Mouse (Mus musculus): ENCODE data around the gene Cped1. TPM values are rescaled to one million over a fixed set of nuclear protein-coding genes. Genes with fewer than 3 reads are reported as not detected.

Cped1 gene
- polyA plus RNA-seq (2015; fragmentation: Nextera tagmentation; extraction: Ambion mirVana), result 11.0 and 11.2 TPM in 2 replicates

DNA sequence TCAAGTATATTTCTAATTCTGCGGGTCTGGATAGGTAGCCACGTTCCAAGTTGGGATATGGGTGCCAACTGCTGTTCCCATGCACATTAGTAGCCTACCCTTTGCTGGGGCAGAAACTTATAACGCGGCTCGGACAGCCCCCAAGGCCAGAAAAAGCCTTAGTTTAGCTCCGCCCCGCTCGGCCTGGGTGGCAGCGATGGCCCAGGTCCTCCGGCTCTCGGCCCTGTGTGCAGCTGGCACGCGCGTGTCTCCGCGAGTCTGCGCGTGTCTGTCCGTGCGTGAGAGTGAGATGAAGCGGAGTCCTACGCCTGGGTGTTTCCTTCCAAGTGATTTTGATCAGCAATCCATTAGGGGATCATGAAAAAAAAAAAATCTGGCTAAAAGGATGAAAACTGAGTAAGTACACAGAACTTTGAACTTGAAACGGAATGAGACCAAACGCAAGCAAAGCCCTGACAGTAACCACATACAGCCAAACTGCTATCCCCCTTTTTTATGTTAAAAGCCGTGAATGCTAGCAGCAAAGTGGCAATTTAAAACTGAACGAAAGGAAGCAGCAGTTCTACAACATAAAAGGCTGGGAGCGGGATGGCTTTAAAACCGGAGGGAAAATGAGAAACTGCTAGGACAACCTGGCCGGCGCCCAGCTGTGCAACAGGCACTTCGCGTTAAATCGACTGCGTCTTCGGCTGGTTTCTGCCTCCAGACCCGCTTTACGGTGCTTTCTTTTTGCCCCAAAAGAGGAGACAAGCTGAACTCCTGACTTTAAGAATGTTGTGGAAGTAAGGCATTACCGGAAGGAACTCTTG, at the start of gene Cped1:
Gene Cped1 (plus strand): TSS at position 185 of the 809 bp plus-strand sequence.
- peak within 1 kb of the TSS; percentile 90 for H3K4me2 ChIP-seq (replicated peaks; ENCODE audit: low read depth)
- ATAC-seq, result peak; percentile 60; the same call in 1 of the 2 replicates
- peak within 1 kb of the TSS; percentile 37 for H3K4me3 ChIP-seq (ENCODE audit: low read depth, low read length)
- H3K4me1 ChIP-seq (replicated peaks; ENCODE audit: control insufficient read depth, insufficient read depth, low read length), result no peaks in the 10 kb centered on the region
- no peaks in the 10 kb centered on the region for H3K36me3 ChIP-seq (ENCODE audit: control insufficient read depth, insufficient read depth)
- H3K9ac ChIP-seq (ENCODE audit: low read depth, low read length), result peak within 1 kb of the TSS; percentile 41
- H3K9me3 ChIP-seq (ENCODE audit: control insufficient read depth), result no peaks in the 10 kb centered on the region
- WGBS, result under 1% methylated on average over 38 of the region's 38 CpGs
- TF ChIP-seq CTCF (IDR thresholded peaks at IDR 0.05; ENCODE audit: low read depth), result no peak
- peak within 1 kb of the TSS; percentile 16 for H3K27ac ChIP-seq (ENCODE audit: low read depth, low read length)
- H3K27me3 ChIP-seq (replicated peaks; ENCODE audit: control insufficient read depth, insufficient read depth, low read length), result no peaks in the 10 kb centered on the region

- Histone ChIP-seq H3K9ac (ENCODE audit: low read depth, low read length) (no peak overlapping the region), H3K4me1 (replicated peaks; ENCODE audit: control insufficient read depth, insufficient read depth, low read length) (no peaks in the 10 kb centered on the region), H3K27ac (ENCODE audit: low read depth, low read length) (no peak overlapping the region), H3K27me3 (replicated peaks; ENCODE audit: control insufficient read depth, insufficient read depth, low read length) (no peaks in the 10 kb centered on the region), H3K9me3 (ENCODE audit: control insufficient read depth) (no peaks in the 10 kb centered on the region), H3K4me3 (ENCODE audit: low read depth, low read length) (no peak overlapping the region), H3K36me3 (ENCODE audit: control insufficient read depth, insufficient read depth) (no peaks in the 10 kb centered on the region), H3K4me2 (replicated peaks; ENCODE audit: low read depth) (no peak overlapping the region)
- ATAC-seq, result peak; percentile 82
- TF ChIP-seq CTCF (IDR thresholded peaks at IDR 0.05; ENCODE audit: low read depth), result peak; percentile 27; the same call in 1 of the 2 replicates
- 59% methylated on average over 4 of the region's 4 CpGs for WGBS
Observed at GRCm38 (mm10) chr6:21937981-21938635, 47.6 kb upstream of the Cped1 start.

DNA sequence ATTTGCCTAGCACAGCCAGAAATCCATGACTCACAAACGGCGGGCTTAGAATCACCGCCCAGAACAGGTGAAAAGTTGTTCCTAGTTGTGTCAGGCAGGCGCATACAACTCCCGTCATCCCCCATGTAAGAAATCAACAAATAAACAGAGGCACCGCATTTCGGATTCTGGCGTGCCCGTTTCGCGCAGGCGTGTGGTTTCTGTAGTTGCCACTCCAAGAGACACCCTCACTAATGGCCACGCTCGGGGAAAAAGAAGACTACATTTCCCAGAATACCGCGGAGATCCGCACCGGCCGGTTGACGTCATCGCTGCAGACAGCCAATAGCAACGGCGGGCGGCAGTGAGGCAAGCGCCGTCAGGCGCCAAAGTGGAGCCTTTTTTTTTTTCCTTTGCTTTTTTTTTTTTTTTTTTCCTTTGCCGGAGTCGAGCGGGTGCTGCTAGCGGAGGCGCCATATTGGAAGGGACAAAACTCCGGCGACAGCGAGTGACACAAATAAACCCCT, 36.4 kb upstream of the Cped1 start, which contains the start of gene Ing3:
Gene Ing3 (plus strand): TSS at position 346 of the 506 bp plus-strand sequence.
- H3K9me3 ChIP-seq (ENCODE audit: control insufficient read depth), result no peaks in the 10 kb centered on the region
- H3K27me3 ChIP-seq (replicated peaks; ENCODE audit: control insufficient read depth, insufficient read depth, low read length), result no peaks in the 10 kb centered on the region
- ATAC-seq, result peak; percentile 98
- TF ChIP-seq CTCF (IDR thresholded peaks at IDR 0.05; ENCODE audit: low read depth), result no peak
- H3K4me2 ChIP-seq (replicated peaks; ENCODE audit: low read depth), result peak within 1 kb of the TSS; percentile 80
- no peaks in the 10 kb centered on the region for H3K4me1 ChIP-seq (replicated peaks; ENCODE audit: control insufficient read depth, insufficient read depth, low read length)
- H3K9ac ChIP-seq (ENCODE audit: low read depth, low read length), result peak within 1 kb of the TSS; percentile 78
- under 1% methylated on average over 35 of the region's 35 CpGs for WGBS
- H3K36me3 ChIP-seq (ENCODE audit: control insufficient read depth, insufficient read depth), result peaks cover 12% of the 10 kb centered on the region; the same call in 1 of the 2 replicates
- peak within 1 kb of the TSS; percentile 82 for H3K4me3 ChIP-seq (ENCODE audit: low read depth, low read length)
- peak within 1 kb of the TSS; percentile 98 for H3K27ac ChIP-seq (ENCODE audit: low read depth, low read length)

DNA sequence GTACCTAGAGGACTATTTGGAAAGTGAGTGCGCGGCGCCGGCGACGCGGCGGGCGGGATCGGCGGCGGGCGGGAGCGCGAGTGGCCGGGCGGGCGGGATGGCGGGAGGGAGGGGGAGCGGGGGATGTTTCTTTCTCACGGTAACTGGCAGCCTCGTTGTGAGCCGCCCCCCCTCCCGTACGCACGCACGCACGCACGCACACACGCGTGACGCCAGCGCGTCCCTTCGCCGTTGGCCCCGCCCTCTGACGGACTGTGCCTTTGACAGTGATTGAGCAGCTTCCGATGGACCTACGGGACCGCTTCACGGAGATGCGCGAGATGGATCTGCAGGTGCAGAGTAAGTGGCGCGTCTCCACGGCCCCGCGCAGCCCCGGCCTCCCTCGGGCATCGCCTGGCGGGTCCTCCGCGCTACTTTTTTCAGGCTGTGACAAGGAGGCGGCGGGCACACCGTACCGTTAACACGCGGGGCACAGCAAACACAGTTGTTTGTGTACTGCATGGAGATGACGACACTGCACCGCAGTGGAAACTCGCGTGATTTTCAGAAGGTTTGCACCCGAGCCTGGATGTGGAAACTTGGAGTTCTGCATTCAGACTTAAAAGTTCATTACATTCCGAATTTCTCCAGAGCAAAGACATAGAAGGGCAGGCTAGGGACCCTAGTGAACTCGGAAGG, 35.8 kb upstream of the Cped1 start:
- Histone ChIP-seq H3K4me1 (replicated peaks; ENCODE audit: control insufficient read depth, insufficient read depth, low read length) (no peaks in the 10 kb centered on the region), H3K4me3 (ENCODE audit: low read depth, low read length) (peak overlapping the region; percentile 82), H3K27me3 (replicated peaks; ENCODE audit: control insufficient read depth, insufficient read depth, low read length) (no peaks in the 10 kb centered on the region), H3K36me3 (ENCODE audit: control insufficient read depth, insufficient read depth) (peaks cover 13% of the 10 kb centered on the region; the same call in 1 of the 2 replicates), H3K9me3 (ENCODE audit: control insufficient read depth) (no peaks in the 10 kb centered on the region), H3K4me2 (replicated peaks; ENCODE audit: low read depth) (peak overlapping the region; percentile 80), H3K9ac (ENCODE audit: low read depth, low read length) (peak overlapping the region; percentile 78), H3K27ac (ENCODE audit: low read depth, low read length) (peak overlapping the region; percentile 98)
- TF ChIP-seq CTCF (IDR thresholded peaks at IDR 0.05; ENCODE audit: low read depth), result peak; percentile 29
- WGBS, result under 1% methylated on average over 65 of the region's 68 CpGs
- ATAC-seq, result peak; percentile 94

GRCm38 (mm10) chr6:21950676-21951075, 35.0 kb upstream of the Cped1 start:
- ATAC-seq, result no peak
- Histone ChIP-seq H3K9me3 (ENCODE audit: control insufficient read depth) (no peaks in the 10 kb centered on the region), H3K27me3 (replicated peaks; ENCODE audit: control insufficient read depth, insufficient read depth, low read length) (no peaks in the 10 kb centered on the region), H3K4me1 (replicated peaks; ENCODE audit: control insufficient read depth, insufficient read depth, low read length) (no peaks in the 10 kb centered on the region), H3K27ac (ENCODE audit: low read depth, low read length) (peak overlapping the region; percentile 98), H3K9ac (ENCODE audit: low read depth, low read length) (0 out of 2 replicates have a peak overlapping the region, but pooled peaks have one; percentile 78), H3K4me2 (replicated peaks; ENCODE audit: low read depth) (peak overlapping the region; percentile 80), H3K4me3 (ENCODE audit: low read depth, low read length) (peak overlapping the region; percentile 82), H3K36me3 (ENCODE audit: control insufficient read depth, insufficient read depth) (peaks cover 21% of the 10 kb centered on the region; the same call in 1 of the 2 replicates)
- 40% methylated on average over 2 of the region's 2 CpGs for WGBS
- TF ChIP-seq CTCF (IDR thresholded peaks at IDR 0.05; ENCODE audit: low read depth), result no peak

All from intestine, postnatal 0 days (tissue).